Mouse (Mus musculus) right cerebral cortex, postnatal 14 days (tissue): Measurements from ENCODE around the gene Ythdf1.

ENCODE experiments used
- DNase-seq: peaks from one replicate; pipeline ENCODE4 v3.0.0; 2022

Ythdf1 gene

DNA sequence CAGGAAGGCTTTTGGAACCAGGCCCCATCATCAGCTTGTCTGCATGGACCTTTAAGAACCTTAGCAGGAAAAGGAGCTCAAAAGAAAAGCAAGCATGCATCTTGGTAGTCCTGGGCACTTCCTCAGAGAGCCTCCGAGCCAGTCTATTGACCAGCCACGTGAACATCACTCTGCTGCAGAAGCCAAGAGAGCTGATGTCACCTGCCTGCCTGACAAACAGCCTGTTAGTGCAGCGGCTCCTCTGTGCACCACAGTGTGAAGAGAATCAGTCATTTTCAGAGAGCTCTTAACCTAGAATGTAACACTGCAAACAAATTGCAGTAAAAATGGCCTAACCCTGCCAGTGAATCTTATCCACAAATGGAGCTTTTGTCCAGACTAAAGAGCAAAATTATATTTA is 50.7 kb downstream of the Ythdf1 start:
- DNase-seq = no peak

- DNase-seq = peak; percentile 58
These were observed 59.2 kb downstream of the Ythdf1 start for GRCm38 (mm10) chr2:180861561-180861960.

DNA sequence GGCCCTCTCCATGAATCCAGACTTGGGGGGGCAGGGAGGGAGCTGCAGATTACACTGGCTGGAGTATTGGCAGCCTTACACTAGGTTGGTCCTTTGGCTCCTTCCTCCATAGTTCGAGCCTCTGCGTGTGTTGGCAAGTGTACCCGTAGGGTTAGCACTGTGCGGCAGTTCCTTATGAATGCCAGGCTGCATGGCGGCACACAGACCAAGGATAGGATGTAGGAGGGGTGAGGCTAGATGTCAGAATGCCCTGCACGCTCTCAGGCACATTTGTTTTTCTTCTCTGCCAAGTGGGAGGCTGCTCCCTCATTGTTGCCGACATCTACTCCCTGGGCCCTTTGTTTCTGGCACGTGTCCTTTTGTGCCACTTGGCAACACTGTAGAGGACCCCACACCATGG is 63.6 kb downstream of the Ythdf1 start:
- DNase-seq = no peak

DNA sequence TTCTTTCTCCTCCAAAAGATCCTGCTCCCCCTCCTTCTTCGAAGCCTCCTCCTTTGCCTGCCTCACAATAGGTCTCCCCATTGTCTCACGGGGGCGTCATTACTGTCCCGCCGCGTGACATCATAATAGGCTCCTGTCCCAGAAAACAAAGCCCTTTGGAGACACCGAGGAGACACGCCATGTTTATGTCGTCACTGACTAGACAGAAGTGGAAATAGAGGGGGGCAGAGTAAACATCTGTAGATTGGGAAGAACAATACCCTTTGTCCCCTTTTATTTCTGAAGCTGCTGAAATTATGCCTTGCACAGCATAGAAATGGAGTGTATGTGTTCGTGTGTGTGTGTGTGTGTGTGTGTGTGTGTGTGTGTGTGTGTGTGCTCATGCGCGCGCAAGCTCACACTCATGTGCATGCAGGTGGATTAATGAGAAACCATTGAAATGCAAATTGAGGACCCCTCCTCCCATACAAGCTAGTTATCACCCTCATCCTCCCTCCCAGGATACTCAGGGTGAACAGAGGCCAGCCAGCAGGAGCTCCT is 65.7 kb downstream of the Ythdf1 start:
- DNase-seq = no peak
